Mouse (Mus musculus) hindbrain, embryonic 16.5 days (tissue): ENCODE measurements around the gene Rasef. TPM values are rescaled to one million over a fixed set of nuclear protein-coding genes. Genes with fewer than 3 reads are reported as not detected.

ENCODE experiments used
- ATAC-seq: fragments of 200-750 bp; cut with Nextera tagmentation; 2 replicates; pipeline ENCODE4 v1.8.0; 2017; ENCODE audit warnings: moderate TSS enrichment, moderate library complexity
- H3K27ac ChIP-seq: fragments of 300-500 bp; sonication (generic); 2 replicates; pipeline ENCODE4 v1.5.1; 2014; ENCODE audit warnings: low read depth, mild to moderate bottlenecking, control low read depth, low read length, moderate library complexity
- H3K27me3 ChIP-seq: fragments of 300-500 bp; sonication (generic); replicated peaks from 2 replicates; pipeline ENCODE4 v1.6.1; 2014; ENCODE audit warnings: low read length; ENCODE audit not compliant: control insufficient read depth, insufficient read depth
- H3K36me3 ChIP-seq: fragments of 300-500 bp; sonication (generic); 2 replicates; pipeline ENCODE4 v1.6.1; 2014; ENCODE audit warnings: mild to moderate bottlenecking, low read length, moderate library complexity, mixed read lengths; ENCODE audit not compliant: control insufficient read depth, insufficient read depth
- H3K4me1 ChIP-seq: fragments of 300-500 bp; sonication (generic); 2 replicates; pipeline ENCODE4 v1.6.1; 2014; ENCODE audit warnings: low read depth, low read length; ENCODE audit not compliant: control insufficient read depth, insufficient read depth
- H3K4me2 ChIP-seq: fragments of 300-500 bp; sonication (generic); 2 replicates; pipeline ENCODE4 v1.6.1; 2014; ENCODE audit warnings: mild to moderate bottlenecking, low read length, control low read depth, moderate library complexity
- H3K4me3 ChIP-seq: fragments of 300-500 bp; sonication (generic); 2 replicates; pipeline ENCODE4 v1.5.1; 2014; ENCODE audit warnings: mild to moderate bottlenecking, low read length, control low read depth, moderate library complexity
- H3K9ac ChIP-seq: fragments of 300-500 bp; sonication (generic); 2 replicates; pipeline ENCODE4 v1.6.1; 2014; ENCODE audit warnings: low read depth, mild to moderate bottlenecking, control low read depth, low read length, moderate library complexity
- H3K9me3 ChIP-seq: fragments of 300-500 bp; sonication (generic); 2 replicates; pipeline ENCODE4 v1.6.1; 2014; ENCODE audit warnings: mild to moderate bottlenecking, low read length, moderate library complexity; ENCODE audit not compliant: control insufficient read depth
- WGBS: fragments of 180-500 bp; shearing (Covaris S2); extraction: QIAGEN DNeasy Blood & Tissue Kit; methylation state at CpG from one replicate; pipeline ENCODE4 v1.1.7; 2014; 5-methylcytosine and 5-hydroxymethylcytosine counted together
- polyA plus RNA-seq: library from polyadenylated mRNA; unstranded; fragments of >200 nt; fragmentation: Nextera tagmentation; extraction: Ambion mirVana; gene quantifications from 2 replicates; pipeline ENCODE4 v1.2.1, GENCODE M21; 2015

Rasef gene
- 0.46 and 0.57 TPM in 2 replicates for polyA plus RNA-seq

- 5% methylated on average over 83 of the region's 87 CpGs for WGBS
- peak; percentile 90 for ATAC-seq
Observed at GRCm38 (mm10) chr4:73790260-73791185, at the start of gene Rasef. Gene Rasef (minus strand): TSS chr4:73790994.

DNA sequence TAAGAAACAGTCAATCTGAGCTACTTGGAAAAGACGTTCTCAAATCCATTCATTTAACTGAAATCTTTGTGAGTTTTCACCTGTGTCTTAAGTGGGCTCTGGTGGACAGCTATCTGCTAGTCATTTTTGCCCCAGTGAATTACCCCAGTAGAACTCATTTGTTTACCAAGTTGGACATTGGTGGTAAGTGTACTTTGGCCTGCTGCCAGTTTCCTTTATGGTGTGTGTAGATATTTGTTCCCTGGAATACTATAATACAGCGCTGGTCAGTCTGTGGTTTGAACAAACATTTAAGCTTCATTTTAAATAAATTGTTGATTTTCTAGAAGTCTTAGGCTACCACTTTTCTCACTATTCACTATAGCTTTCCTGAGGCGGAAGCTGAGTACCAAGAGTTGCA lies 35.8 kb upstream of the Rasef start:
- ATAC-seq = no peak
- H3K27me3 ChIP-seq = no peaks in the 10 kb centered on the region
- H3K36me3 ChIP-seq = no peaks in the 10 kb centered on the region
- H3K9ac ChIP-seq = no peak overlapping the region
- WGBS = 94% methylated on average over 3 of the region's 3 CpGs
- no peak overlapping the region for H3K27ac ChIP-seq
- no peak overlapping the region for H3K4me2 ChIP-seq
- H3K4me3 ChIP-seq = no peak overlapping the region
- H3K4me1 ChIP-seq = no peaks in the 10 kb centered on the region
- no peaks in the 10 kb centered on the region for H3K9me3 ChIP-seq

More at GRCm38 (mm10) chr4:73790260-73791185, at the start of gene Rasef:
- Histone ChIP-seq H3K9ac (peak within 1 kb of the TSS; percentile 59), H3K27ac (no peak within 1 kb of the TSS), H3K4me3 (peak within 1 kb of the TSS; percentile 49), H3K36me3 (no peaks in the 10 kb centered on the region), H3K9me3 (no peaks in the 10 kb centered on the region), H3K4me2 (peak within 1 kb of the TSS; percentile 80), H3K27me3 (peaks cover 4% of the 10 kb centered on the region), H3K4me1 (0 out of 2 replicates have a peak, but pooled peaks cover 2% of the 10 kb centered on the region)

DNA sequence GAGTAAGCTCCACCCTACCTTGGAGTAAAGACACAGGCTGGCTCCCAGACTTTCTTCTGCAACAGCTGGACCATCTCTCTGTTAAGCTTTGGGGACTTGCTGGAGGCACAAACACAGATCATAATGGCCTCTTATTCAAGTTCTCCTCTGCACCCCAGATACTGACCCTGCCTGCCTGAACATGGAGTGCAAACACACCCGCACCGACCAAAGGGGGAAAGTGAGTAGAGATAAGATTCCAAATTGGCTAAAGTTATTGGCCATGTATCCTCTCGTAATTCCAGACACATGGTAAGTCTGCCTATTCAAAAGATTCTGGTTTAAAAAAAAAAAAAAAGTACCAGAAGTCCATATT lies 369 bp upstream of the Rasef start:
- H3K27ac ChIP-seq = no peak overlapping the region
- peak overlapping the region; percentile 59 for H3K9ac ChIP-seq
- 0 out of 2 replicates have a peak, but pooled peaks cover 2% of the 10 kb centered on the region for H3K4me1 ChIP-seq
- WGBS = 42% methylated on average over 3 of the region's 3 CpGs
- ATAC-seq = no peak
- H3K9me3 ChIP-seq = no peaks in the 10 kb centered on the region
- H3K4me2 ChIP-seq = peak overlapping the region; percentile 80
- peaks cover 4% of the 10 kb centered on the region for H3K27me3 ChIP-seq
- peak overlapping the region; percentile 49 for H3K4me3 ChIP-seq
- no peaks in the 10 kb centered on the region for H3K36me3 ChIP-seq

DNA sequence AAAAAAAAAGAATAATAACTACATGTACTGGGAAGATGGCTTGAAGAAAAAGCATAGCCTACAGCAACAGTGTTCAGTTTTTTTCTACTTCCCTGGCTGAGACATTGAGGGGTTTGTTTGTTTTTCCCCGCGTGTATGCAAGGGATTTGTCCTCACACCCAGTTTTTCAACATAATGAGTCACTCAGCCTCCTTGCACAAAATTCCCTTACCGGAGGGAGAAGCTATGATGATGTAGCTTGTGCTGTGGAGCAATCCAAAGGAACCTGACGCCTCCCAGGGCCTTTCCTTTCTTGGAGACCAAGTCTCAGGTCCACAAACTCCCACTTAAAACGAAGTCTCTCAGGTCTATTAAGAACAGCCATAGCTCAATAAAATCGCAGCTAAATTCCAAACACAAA lies 1.3 kb downstream of the Rasef start:
- 65% methylated on average over 6 of the region's 6 CpGs for WGBS
- H3K9ac ChIP-seq = no peak overlapping the region
- peaks cover 4% of the 10 kb centered on the region for H3K27me3 ChIP-seq
- no peaks in the 10 kb centered on the region for H3K36me3 ChIP-seq
- ATAC-seq = no peak
- H3K9me3 ChIP-seq = no peaks in the 10 kb centered on the region
- H3K4me1 ChIP-seq = 0 out of 2 replicates have a peak, but pooled peaks cover 2% of the 10 kb centered on the region
- H3K27ac ChIP-seq = no peak overlapping the region
- no peak overlapping the region for H3K4me2 ChIP-seq
- no peak overlapping the region for H3K4me3 ChIP-seq

DNA sequence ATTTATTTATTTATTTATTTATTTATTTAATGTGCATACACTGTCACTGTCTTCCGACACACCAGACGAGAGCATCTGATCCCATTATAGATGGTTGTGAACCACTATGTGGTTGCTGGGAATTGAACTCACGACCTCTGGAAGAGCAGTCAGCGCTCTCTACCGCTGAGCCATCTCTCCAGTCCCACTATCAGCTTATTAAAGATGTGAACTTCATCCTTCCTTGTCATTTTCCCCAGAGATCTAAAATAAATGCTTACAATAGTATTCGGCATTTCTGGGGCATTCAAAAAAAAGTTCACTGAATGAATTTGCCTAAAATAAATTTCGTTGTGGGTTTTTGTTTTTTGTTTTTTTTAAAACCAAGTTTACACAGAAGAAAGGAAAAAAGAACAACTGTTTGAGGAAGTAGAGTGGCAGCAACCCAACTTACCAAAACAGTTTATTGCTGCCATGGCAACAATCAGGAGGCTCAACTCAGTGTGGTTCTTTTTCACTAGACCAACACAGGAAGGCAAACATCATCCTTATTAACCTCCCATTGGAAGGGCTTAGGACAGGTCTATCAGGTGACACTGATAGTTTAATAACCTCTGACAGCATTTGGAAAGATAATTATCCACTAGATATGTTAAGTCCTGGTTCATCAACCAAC lies 2.6 kb downstream of the Rasef start:
- Histone ChIP-seq H3K9ac (no peak overlapping the region), H3K9me3 (no peaks in the 10 kb centered on the region), H3K4me2 (no peak overlapping the region), H3K27me3 (peaks cover 4% of the 10 kb centered on the region), H3K36me3 (no peaks in the 10 kb centered on the region), H3K4me3 (no peak overlapping the region), H3K4me1 (0 out of 2 replicates have a peak, but pooled peaks cover 2% of the 10 kb centered on the region), H3K27ac (no peak overlapping the region)
- ATAC-seq = no peak
- 92% methylated on average over 7 of the region's 7 CpGs for WGBS

- no peak for ATAC-seq
Observed at GRCm38 (mm10) chr4:73784147-73784546, 6.6 kb downstream of the Rasef start.

DNA sequence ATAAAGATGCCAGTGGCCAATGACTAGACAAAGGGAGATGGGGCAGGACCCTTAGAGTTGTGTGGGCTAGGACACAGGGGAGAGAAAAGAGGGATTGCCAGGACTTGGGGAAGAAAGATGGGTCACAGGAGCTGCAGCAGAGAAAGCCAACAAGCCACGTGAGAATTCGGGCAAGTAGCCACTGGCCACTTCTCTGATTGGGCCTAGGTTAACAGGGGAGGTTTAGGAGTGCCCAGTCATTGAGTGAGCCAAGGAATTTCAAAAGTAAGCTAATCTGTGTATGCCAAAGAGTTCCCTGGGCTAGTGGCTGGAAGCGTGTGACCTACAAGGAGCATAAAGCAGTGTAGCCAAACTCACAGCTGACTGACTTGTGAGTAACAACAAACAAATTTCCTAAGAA lies 9.7 kb downstream of the Rasef start:
- Histone ChIP-seq H3K9me3 (no peaks in the 10 kb centered on the region), H3K36me3 (no peaks in the 10 kb centered on the region), H3K4me2 (no peak overlapping the region), H3K4me1 (no peaks in the 10 kb centered on the region), H3K9ac (no peak overlapping the region), H3K4me3 (no peak overlapping the region), H3K27me3 (no peaks in the 10 kb centered on the region), H3K27ac (no peak overlapping the region)
- ATAC-seq = no peak
- WGBS = 87% methylated on average over 3 of the region's 3 CpGs

More at GRCm38 (mm10) chr4:73784147-73784546, 6.6 kb downstream of the Rasef start:
- no peaks in the 10 kb centered on the region for H3K9me3 ChIP-seq
- no peak overlapping the region for H3K9ac ChIP-seq
- no peak overlapping the region for H3K4me2 ChIP-seq
- no peaks in the 10 kb centered on the region for H3K27me3 ChIP-seq
- no peaks in the 10 kb centered on the region for H3K4me1 ChIP-seq
- no peaks in the 10 kb centered on the region for H3K36me3 ChIP-seq
- H3K4me3 ChIP-seq = no peak overlapping the region
- H3K27ac ChIP-seq = no peak overlapping the region
- 83% methylated on average over 1 of the region's 1 CpGs for WGBS

DNA sequence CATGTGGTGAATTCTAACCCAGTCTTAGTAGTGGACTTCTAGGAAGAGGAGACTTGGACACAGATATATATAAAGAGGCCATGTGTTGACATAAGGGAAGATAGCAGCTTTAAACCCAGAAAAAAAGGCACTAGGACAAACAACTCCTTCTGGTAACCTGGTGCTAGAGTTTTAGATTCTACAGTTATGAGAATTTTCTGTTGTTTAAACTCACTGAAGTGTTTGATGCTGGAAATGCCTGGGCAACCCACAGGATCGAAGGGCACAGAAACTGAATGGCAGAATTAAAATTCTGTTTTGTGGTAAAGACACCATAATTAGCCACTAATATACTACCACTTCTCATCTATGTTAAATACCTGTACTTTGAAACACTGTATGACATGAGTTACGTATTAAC lies 15.5 kb downstream of the Rasef start:
- Histone ChIP-seq H3K9ac (no peak overlapping the region), H3K4me3 (no peak overlapping the region), H3K36me3 (no peaks in the 10 kb centered on the region), H3K27me3 (no peaks in the 10 kb centered on the region), H3K9me3 (no peaks in the 10 kb centered on the region), H3K4me2 (no peak overlapping the region), H3K27ac (no peak overlapping the region), H3K4me1 (no peaks in the 10 kb centered on the region)
- no peak for ATAC-seq
- WGBS = 92% methylated on average over 2 of the region's 2 CpGs
